Mouse (Mus musculus): ENCODE measurements around the gene Gm9803.

Gene Gm9803

DNA sequence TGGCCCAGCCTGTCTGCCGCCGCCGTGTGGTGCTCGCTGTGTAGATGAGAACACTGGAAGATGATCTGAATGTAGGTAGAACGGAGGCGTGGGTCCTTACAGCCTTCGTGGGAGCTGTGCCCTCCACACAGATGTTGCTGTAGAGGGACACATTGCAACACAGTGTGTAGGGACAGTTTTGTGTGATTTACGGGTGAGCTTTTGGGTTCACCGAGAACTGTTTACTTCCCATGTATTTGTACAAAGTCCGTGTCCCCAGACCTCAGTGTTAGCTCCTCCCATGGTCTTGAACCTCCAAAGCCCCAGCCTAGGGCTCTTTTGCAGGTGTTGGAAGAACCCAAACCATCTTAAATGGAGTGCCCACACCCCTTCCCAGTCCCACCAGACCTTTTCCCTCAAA, 10.9 kb upstream of the Gm9803 start:
- DNase-seq (ENCODE audit: low spot score) = no peak

DNA sequence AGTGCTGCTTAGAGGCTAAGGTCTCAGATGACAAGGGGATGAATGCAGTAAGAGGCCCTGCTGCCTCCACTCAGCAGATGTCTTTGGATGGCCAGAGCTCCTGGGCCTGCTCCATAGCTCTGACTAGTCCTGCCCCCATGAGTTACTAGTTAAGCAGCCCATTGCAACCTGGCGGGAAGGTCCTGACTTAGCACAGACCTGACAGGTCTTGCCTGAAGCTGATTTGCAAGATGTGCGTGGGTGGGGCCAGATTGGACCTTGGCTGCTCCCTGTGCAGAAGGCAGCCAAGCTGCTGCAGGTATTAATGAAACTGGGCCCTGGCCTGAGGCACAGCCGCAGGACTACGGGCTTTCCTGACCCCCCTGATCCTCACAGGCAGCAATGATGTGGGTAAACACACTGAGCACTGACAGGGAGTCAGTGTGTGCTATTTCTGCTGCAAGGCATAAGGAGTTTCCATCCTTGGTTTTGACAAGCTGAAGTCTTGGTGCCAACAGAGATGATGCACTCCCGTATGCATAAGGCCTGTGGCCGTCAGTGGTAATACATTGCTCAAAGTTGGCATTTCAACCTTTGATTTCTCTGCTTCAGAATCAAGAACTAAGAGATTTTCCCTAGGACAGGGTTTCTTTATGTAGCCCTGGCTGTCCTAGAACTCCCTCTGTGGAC, 6.8 kb upstream of the Gm9803 start:
- no peak for DNase-seq (ENCODE audit: low spot score)

DNA sequence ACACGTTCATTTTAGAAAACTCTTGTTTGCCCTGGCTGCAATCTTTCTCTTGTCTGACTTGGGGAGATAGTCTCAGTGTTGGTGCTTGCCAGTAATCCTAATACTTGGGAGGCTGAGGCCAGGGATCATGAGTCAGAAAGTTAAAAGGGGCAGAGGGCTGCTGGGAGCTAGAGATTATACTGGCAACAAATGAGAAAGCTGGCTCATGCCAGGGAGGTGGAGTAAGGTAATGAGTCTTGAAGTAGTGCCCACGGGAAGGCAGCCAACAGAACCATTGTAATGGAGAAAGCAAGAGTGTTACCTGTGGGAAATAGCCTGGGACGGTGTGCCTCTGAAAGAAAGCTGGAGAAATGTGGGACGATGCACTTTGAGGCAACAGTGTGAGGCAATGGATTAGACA, 6.0 kb upstream of the Gm9803 start:
- DNase-seq (ENCODE audit: low spot score) = no peak

DNA sequence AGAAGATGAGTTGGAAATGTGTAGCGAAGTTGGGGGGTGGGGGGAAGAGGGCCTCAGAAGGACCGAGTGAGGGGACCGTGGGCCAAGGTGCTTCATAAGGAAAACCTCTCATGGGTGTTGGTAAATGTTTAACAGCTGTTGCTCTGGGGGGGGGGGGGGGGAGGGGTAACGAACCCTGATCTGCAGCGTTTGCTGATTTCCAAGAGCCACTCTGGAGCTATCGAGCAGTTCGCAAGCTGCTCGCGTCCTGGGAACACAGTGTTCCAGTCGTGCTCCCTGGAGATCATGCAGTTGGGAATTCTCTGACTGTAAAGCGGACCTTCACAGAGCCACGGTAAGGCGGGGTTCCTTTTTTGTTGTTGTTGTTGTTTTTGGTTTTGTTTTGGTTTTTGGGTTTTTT, 5.5 kb upstream of the Gm9803 start:
- no peak for DNase-seq (ENCODE audit: low spot score)

DNA sequence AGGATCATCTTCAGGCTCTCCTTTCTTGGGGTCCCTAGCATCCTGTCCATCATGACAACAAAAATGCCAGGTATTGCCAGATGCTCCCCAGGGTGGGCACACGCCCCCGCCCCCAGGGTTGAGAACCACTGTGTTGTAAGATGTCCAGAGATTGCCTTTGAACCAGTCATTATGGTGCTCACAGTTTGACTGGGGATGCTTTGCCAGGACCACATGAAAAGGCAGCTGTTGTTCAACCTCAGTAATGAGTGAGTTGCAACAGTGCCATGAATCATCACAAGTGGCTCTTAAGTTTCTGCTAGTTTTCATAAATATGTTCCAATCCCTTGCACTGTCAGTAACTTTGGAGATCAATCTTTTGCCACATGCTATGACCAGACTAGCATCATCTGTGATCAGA, 3.9 kb upstream of the Gm9803 start:
- no peak for DNase-seq (ENCODE audit: low spot score)

DNA sequence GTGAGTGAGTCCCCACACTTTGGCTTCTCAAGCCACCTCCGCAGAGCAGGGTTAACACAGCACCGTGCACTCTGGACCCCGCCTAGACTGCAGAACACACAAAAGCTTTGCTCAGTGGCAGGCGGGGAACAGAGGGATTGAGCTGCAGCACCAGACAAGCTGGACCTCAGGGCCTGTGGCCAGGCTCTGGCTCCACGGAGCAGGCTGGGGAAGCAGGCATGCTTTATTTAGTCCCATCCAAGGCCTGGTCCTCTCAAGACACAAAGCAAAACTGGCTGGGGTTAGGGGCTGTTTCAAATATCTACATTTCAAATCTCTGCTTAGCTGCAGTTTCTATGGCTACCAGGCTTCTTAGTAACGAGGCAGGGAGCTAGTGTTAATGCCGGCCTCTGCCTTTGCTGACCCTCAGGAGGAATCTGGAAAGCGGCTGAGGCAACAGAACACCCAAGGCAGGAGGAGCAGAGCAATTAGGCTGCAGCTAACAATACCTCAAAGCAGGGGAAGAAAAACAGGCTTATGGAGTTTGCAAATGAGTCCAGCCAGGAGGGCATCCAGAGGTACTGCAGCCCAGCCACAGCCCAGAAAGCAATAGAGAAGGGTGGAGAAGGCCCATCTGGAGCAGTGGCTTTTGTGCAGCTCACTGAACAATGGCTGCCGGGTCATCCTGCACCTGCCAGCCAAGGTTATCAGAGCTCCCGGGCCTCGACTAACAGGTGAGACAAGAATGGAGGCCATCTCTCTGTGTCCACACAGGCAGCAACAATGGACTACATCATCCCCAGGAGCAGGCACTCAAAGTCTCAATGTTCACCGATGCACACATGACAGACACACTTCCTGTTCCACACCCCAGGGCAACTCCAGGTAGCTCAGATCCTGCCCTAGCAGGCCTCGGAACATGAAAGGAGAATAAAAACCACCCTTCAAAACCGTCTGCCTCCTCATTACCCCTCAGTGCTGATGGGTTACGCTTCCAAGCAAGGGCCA, 3.7 kb downstream of the Gm9803 start:
- DNase-seq (ENCODE audit: low spot score) = peak; percentile 87

DNA sequence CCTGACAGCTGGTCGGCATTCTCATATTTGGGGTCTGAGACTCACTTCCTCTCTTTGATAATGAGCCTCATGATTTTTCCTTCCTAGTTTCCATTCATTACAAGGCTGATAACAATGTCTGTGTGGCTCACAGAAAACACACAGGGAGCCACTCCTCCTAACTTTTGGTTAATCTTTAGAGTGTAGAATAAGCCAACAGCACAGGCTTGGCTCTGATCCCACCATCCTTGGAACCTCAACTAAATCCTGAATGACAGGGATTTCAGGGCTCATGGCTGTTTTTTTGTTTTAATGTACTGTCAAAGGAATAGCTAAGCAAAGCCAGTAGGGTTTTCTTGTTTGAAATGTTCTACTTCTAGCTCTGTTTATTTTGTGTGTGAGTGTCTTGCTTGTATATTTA, 10.5 kb downstream of the Gm9803 start:
- no peak for DNase-seq (ENCODE audit: low spot score)

DNA sequence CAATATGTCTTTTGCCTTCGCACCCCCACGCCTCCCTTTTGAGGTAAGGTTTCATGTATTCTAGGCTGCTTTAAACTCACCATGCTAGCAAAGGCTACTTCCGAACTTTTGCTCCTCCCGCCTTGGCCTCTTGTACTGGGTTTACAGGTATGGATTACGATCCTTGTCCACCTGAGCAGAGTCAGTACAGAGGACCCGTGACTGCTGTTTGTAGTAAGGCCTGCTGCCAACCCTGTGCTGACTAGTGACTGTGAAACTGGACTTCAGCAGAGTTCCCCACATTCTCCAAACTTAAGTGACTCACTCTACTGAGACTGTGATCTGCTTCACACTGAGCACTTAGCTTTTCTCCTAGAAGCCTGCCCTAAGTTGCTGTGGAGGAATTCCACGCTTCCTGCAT, 13.8 kb downstream of the Gm9803 start:
- no peak for DNase-seq (ENCODE audit: low spot score)

DNA sequence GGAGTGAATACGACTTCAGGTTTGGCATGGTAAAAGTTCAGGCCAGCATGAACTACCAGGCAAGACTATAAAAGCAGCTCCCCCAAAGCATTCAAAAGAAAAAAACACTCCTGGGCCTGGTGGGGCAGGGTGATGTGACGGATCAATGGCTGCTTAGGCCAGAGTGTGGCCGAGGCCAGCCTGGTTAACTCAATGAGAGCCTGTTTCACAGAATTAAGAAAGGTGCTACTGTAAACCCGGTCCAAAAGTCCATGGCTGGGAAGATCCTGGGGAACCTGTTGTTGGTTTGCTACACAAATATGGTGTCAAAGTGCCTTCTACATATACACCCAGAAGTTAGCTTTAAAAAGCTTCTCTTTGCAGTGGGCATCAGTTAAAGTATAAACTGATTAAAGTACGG, 14.9 kb downstream of the Gm9803 start:
- DNase-seq (ENCODE audit: low spot score) = no peak

DNA sequence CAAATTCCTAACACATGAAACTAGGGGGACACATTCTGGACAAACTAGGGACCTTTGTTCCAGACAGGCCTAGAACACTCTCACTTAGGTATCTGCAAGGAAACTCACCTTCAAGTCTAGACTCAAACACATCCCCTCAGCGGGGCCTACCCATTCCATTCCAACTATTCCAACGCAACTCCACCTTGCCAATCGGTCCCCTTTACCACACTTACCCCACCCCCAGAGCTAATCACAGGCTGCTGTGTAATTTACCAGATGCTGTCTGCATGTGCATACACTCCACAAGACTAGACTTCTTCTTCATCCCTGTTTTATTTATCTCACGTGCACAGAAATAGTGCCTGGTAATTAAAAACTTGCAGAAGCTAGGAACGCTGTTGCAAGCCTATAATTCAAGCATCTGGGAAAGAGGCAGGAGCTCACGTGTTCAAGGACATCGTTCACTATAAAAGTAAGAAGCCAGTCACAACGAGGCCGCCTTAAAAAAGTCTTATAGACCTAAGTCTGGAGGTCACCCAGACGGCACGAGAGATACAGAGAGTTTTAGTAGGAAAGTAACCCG, 15.9 kb downstream of the Gm9803 start:
- DNase-seq (ENCODE audit: low spot score) = peak; percentile 54

DNA sequence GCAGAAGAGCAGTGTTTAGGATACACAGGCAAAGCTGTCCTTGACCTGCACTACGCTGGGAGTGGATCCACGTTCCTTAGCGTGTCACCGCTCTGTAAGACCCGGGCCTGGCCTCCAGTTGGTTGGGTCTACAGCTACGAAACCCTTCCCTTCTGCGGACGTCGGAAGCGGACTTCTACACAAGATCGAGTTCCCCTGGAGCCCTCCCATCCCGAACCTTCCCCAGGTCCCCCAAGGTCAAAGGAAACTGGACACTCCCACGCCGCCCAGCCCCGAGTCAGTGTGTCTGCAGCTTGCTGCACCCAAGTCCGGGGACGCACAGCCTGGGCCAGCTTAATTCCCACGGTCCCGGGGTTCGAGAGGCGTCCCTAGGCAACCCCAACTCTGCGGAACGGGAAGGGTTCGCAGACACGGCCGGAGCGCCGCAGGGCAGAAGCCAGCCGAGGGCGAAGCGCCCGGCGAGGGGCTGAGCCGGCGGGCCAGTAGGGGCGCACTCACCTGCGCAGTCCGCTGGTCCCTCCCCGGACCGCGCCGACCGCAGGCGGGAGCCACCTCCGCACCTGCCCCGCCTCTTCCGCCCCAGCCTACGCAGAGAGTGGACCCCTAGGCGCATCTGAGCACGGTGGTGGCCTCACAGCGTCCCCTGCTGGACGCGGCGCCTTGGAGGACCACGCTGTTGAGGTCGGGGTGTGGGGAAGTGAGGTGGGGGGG, 16.7 kb downstream of the Gm9803 start, which contains the start of gene 1700021F05Rik:
TSS of gene 1700021F05Rik (minus strand) at position 553 of the 711 bp plus-strand sequence.
- DNase-seq (ENCODE audit: low spot score) = peak; percentile 99

DNA sequence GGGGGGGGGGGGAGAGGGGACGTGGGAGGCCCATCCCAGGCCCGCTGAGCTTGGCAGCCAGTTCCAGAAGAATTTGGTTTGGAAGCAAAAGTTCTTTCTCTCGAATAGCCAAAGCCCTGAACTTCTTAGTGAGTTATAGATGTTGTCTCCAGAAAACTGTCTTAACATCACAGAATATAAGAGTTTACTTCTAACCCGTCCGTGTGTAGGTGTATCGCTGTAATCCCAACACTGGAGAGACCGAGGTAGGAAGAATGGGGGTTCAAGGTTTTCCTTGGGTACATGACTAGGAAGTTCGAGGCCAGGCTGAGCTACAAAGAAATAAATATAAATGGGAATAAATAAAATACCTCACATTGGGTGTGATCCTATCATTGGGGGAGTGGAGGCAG, 17.3 kb downstream of the Gm9803 start:
- DNase-seq (ENCODE audit: low spot score) = no peak

DNA sequence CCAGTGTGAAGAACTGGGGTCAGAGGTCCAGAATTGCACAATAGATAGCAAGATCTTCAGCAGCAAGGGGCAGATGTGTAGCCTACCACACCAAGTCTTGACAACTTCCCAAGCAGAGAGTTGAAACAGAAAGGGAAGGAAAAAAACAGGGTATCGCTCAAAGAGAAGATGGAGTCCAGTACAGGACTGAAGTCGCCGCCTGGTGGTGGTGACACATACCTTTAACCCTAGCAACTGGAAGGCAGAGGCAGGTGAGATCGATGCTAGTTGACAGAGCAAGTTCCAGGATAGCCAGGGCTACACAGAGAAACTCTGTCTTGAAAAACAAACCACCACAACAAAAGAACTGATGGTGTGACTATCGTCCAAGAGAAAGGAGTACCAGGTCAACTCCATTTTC, 25.5 kb downstream of the Gm9803 start:
- no peak for DNase-seq (ENCODE audit: low spot score)

DNA sequence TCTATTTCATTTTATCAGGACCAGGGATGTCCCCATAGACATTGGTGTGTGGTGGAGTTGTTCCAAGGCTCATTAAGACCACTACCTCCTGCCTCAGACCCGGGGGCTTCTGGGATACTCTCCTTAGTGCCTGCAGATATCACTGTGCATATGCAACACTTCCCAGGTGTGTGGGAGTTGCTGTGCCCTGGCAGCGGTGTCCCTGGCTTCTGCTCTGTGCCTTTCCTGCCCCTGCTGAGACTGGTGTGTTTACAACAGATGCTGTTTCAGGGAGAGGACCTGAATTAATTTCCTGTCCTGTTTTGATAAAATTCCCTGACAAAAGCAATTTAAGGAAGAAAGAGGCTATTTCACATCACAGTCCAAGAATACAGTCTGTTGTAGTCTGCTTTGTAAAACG, 27.0 kb downstream of the Gm9803 start:
- DNase-seq (ENCODE audit: low spot score) = no peak

DNA sequence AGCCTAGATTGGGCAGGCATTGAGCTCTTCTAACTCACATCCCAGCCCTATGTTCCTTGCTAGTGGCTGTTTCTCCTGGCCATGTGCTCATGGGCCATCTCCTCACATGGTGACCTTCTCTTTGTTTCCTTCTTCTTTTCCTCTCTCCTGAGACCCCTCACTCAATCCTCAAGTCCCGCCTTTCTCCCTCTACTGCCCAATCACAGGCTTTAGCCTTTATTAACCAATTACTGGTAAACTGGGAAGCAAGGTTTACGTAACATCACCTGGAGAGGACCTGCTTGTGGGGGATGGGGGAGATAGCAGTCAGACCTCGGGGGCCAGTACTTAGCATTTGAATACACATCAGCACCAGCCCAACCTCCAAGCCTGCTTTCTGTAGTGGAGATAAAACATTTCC, 27.5 kb downstream of the Gm9803 start:
- no peak for DNase-seq (ENCODE audit: low spot score)

DNA sequence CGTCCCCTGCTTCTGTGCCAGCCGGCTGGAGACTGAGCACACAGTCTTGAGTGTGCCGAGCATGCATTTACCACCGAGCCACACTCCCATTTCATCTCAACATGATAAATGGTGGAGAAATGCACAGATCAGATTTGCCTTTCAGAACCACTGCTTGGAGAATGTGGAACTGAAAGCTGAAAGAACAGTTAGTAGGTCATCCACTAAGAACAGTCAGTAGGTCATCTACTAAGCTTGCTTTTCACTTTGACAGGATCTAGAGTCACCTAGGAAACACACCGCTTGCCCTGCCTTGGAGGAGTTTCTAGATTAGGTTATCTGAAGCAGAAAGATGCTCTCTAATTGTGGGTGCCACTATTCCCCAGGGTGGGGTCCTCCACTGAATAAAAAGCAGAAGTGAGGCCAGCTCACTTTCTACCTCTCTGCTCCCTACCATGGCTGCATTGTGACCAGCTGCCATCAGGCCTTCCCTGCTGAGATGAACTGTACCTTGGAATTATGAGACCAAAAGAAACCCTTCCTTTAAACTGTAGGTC, 33.8 kb downstream of the Gm9803 start:
- no peak for DNase-seq (ENCODE audit: low spot score)

DNA sequence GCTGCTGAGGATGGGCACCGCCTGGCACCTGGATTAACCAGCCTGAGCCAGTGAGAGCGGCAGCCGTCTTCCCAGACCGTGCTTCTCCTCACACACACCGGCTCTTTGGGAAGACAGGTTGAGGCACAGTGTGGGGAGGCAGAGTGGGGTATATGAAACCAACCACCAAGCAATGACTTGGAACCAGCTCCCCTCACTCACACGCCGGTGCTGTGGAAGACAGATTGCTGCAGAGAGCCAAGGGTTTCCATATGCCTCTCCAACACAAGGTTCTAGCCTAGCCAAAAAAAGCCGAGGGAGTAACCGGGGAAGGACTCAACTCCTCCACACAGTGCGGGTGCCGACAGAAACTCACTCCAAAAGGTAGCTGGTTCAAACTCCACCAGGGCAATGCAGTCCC, 35.4 kb downstream of the Gm9803 start:
- DNase-seq (ENCODE audit: low spot score) = no peak

DNA sequence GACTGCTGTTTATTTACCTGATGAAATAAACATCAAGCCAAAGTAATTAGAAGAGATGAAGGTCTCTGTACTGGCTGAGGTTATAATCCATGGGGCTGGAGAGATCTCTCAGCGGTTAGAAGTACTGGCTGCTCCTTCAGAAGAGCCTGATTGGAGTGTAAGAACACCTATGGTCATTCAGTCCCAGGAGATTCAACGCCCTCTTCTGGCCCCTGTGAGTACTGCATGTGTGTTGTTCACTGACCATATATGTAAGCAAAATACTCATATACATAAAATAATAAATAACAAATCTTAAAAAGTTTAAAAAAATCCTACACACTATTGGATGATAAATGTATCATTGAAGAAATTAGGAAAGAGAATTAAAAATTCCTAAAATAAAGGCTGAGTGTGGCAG, 36.9 kb downstream of the Gm9803 start:
- no peak for DNase-seq (ENCODE audit: low spot score)

DNA sequence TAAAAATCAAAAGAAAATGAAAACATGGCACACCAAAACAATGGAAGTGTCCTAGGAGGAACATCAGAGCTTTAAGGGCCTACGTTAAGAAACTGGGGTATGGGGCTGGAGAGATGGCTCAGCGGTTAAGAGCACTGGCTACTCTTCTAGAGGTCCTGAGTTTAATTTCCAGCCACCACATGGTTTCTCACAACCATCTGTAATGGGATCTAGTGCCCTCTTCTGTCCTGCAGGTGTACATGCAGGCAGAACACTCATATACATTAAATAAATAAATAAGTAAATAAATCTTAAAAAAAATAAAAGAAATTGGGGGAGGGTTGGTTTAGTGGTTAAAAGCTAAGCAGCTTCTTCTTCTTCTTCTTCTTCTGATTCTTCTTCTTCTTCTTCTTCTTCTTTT, 37.4 kb downstream of the Gm9803 start:
- no peak for DNase-seq (ENCODE audit: low spot score)

Measured in MN1 (cell line).